Mouse (Mus musculus) small intestine, adult 2 months (tissue): ENCODE measurements around the gene Gjc1.

Experiments
- CTCF ChIP-seq: fragments of 200-500 bp; IDR thresholded peaks from 2 replicates; pipeline ENCODE4 v1.5.1; 2012; ENCODE audit warnings: low read depth, mild to moderate bottlenecking, control low read depth, inconsistent platforms, low read length, moderate library complexity, mixed read lengths; ENCODE audit not compliant: insufficient replicate concordance, insufficient read length; ENCODE audit errors: extremely low read depth
- POLR2A ChIP-seq: fragments of 200-500 bp; IDR thresholded peaks from 2 replicates; pipeline ENCODE4 v1.6.1; 2012; ENCODE audit warnings: low read depth, mild to moderate bottlenecking, control low read depth, inconsistent platforms, low read length, moderate library complexity

- no peak for TF ChIP-seq CTCF
- TF ChIP-seq POLR2A, result no peak
Measured at GRCm38 (mm10) chr11:102769141-102769540, 50.4 kb downstream of the Gjc1 start.
